Mouse (Mus musculus) spleen, adult 12 weeks (tissue): ENCODE data around the gene Ugp2.

ENCODE experiments used
- DNase-seq: peaks from one replicate; pipeline ENCODE4 v3.0.0; 2022; ENCODE audit warnings: low spot score

The Ugp2 gene

GRCm38 (mm10) chr11:21371122-21371806 is at the start of gene Ugp2:
Ugp2 (minus strand) TSS chr11:21371201.
- DNase-seq = peak; percentile 84

DNA sequence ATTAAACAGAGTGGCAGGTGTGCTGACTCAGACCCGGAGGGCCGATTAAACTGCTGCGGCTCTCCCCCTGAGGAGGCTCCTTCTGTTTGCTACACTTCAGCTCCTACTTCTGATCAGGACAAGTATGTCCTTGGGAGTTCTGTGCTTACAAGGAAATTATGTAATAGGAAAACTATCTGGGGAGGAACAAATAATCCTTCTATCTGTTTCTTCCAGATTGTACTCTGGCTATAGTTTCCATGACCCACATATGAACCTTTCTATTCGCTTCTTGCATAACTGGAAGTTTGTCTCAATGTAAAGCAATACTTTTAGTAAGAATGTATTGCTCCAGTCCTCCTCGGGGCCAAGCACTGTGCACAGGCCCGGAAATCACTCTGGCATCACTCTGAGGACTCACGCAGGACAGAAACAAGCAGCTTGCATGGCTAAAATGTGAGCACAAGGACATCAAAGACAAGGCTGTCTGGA is 43.9 kb upstream of the Ugp2 start:
- no peak for DNase-seq

- DNase-seq = no peak
Observed at GRCm38 (mm10) chr11:21406668-21407067, 35.7 kb upstream of the Ugp2 start.

DNA sequence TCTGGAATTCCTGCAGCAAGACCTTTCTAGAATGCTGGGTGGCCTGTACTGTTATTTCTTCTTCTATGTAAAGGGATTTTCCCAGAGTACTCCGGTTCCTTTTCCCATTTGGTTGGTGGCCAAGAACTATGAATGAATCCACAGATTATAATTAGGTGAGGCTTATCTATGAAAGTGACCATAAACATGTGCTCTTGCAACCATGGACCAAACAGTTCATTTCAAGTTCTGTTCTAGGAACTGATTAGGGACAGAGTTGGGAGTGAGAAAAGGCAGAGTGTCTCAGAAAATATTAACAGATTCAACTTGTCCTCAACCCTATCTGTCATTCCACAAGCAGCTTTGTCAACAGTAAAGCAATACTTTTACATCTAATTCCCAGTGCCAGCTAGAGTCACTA is 35.1 kb upstream of the Ugp2 start:
- DNase-seq = no peak

DNA sequence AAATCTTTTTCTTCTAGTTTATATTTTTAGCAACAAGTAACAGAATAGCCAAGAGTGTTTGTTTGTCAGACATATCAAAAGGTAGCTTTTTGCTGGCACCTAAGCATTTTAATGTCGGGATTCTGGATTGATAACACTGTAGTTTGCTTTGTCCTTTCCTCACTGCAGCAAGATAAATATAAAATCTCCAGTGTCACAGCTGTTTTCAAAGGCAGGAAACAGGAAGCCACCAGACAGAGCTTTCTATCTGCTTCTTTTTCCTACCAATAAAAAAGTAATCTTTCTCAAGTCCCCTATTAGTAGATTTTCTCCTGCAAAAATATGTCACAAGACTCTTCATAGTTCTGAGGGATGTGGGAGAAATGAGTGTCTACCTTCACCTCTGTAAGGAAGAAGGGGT is 32.9 kb upstream of the Ugp2 start:
- DNase-seq = no peak

- DNase-seq = no peak
Observed at GRCm38 (mm10) chr11:21402481-21403254, 31.7 kb upstream of the Ugp2 start.

DNA sequence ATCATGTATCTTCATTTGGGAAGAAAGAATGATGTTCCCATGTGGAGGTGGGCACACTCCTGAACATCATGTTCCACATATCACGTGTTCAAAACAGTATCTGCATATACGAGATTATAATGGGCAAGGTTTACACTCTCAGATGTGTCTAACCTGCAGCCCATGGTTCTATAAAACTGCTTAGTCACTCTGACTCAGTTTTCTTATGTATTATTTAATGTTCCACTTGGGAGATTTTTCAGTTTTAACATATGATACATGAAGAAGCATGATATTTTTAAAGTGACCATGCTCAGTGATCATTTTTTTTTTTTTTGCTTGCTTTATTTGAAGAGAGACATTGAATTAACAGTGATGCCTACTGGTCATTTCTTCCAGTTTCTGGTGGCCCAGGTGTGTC is 30.2 kb upstream of the Ugp2 start:
- no peak for DNase-seq

DNA sequence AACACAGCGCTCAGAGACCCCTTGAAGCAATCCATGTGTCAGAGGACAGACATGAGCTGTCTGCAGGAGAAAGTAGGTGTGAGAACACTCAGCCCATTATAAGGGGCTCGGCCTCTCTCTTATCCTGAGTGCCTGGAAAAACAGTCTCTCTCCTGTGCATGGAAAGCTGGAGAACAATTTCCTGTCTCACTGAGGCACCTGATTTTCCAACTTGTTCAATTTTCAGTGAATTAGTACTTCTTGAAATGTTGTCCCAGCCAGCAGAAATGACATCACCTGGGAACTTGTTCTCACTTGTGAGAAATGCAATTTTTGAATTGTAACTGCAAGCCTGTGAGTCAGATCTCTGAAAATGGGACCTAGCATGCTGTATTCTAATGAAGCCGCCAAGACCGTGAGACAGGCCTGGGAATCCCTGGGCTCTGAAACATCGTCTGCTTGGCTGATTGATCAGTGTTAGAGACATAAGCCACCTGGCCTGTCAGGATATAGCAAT is 28.2 kb upstream of the Ugp2 start:
- no peak for DNase-seq

- no peak for DNase-seq
Observed at GRCm38 (mm10) chr11:21398464-21398863, 27.5 kb upstream of the Ugp2 start.

- no peak for DNase-seq
Observed at GRCm38 (mm10) chr11:21386790-21387189, 15.8 kb upstream of the Ugp2 start.

GRCm38 (mm10) chr11:21374096-21374495 is 3.1 kb upstream of the Ugp2 start:
- no peak for DNase-seq

GRCm38 (mm10) chr11:21370399-21371121 is 441 bp downstream of the Ugp2 start:
- peak; percentile 30 for DNase-seq

GRCm38 (mm10) chr11:21369248-21370016 is 1.6 kb downstream of the Ugp2 start:
- no peak for DNase-seq

DNA sequence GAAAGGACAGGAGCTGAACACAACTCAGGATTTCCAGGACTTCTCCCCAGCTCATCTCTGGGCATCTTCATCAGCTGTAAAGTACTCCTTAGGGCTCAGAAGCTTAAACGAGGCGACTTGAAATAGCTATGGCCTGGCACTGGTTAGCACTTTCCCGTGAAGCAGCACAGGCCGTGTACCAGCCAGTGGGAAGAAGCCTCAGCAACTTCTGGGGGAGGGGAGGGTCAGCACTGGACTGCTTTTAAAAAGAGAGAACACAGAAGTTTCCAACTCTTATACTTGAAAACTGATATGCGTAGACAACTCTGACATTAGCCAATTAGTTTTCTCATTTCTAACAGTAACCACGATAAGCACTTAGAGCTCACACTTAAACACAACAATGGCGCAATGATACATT is 2.5 kb downstream of the Ugp2 start:
- no peak for DNase-seq

DNA sequence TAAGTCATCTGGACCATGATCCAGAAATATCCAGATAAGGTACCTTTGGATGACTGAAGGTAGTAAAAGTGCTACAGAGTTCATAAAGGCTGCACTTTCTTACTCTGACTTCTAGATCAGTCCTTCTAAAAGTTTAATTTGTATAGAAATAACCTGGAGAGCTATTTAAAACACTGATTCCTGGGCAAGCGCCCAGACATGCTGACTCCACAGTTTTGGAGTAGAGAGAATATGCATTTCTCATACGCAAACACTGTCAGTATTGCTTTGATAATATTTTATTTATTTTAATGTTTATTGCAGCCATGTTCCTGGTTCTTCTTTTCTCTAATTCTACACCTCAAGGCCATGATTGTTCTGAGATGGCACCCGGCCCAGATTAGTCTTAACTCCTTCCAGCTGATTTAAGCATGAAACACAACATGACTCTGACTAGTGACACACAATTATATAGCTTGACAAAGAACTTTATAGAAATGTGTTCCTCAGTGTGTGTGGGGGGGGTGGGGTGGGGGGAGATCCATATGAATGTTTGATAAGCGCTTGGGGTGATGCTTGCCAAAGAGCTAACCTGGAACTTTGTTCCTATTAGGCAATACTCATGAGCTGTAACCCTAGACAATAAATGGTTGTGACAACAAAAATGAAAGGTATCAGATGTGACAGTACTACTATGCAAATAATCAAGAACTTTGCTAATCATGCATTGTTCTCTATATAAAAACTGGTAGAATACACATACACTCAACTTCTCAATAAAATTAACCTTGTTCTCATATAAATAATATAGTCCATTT is 7.7 kb downstream of the Ugp2 start:
- DNase-seq = no peak

DNA sequence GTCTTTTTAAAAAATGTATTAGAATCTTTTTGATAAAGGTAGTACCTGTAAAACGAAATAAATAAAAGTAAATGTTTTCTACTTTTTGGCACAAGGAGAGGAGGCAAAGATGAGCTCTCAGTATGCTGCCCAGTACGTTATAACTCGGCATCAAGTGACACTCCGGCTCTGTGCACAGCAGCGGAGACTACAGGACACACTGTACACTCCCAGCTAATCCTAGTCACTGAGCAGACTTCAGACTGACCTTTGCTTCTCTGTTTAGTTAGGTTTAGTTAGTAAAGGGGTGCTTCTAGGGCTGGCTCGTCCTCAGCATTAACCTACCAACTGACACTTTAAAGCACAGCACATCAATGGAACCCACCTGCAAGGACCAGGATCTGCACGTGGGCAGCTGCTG is 19.7 kb downstream of the Ugp2 start:
- DNase-seq = no peak

DNA sequence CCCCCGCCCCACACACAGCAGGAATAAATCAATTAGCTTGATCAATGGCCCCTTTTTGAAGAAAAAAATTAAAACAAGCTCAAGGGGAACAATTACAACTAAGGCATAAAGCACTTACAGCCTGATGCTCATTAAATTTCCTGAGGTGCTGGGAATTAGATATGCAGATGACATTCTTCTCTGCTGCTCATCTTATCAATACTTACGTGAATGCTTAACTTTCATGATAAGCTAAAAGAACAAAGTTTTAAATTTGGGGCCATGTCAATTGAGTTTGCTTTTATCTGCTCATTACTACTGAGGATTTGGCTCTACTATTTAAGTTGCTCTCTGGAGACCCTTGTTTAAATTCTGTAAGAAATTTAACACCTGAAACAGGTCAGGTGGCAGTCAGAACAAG is 22.1 kb downstream of the Ugp2 start:
- DNase-seq = no peak

- DNase-seq = no peak
Observed at GRCm38 (mm10) chr11:21346020-21346419, 25.0 kb downstream of the Ugp2 start.

GRCm38 (mm10) chr11:21343490-21343889 is 27.5 kb downstream of the Ugp2 start:
- no peak for DNase-seq

DNA sequence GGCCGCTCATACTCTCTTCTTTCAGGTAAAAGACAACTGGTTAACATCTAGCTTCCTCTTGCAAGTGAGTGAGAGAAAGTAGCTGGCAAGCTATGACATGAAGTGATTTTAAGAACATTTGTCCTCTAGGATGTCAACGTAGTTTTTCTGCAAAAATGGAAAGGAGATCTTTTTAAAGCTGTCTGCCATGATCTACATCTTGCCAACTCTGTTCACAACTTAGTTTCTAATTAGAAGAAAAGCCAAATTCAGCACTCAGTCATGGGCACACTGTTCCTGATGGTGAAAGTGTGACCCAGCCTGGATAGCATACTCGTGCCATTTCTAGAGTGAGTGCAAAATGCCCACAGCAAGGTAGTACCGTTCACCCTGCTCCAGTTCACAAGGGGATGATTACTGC is 31.9 kb downstream of the Ugp2 start:
- no peak for DNase-seq

- DNase-seq = no peak
Observed at GRCm38 (mm10) chr11:21337855-21338254, 33.1 kb downstream of the Ugp2 start.
